Mouse (Mus musculus) heart, embryonic 13.5 days (tissue): Measurements from ENCODE around the gene Arhgap24. TPM values are rescaled to one million over a fixed set of nuclear protein-coding genes. Genes with fewer than 3 reads are reported as not detected.

ENCODE experiments used
- ATAC-seq: fragments of 200-750 bp; cut with Nextera tagmentation; 2 replicates; pipeline ENCODE4 v1.8.0; 2017; ENCODE audit warnings: moderate TSS enrichment; ENCODE audit not compliant: insufficient number of reproducible peaks, low FRiP score, low TSS enrichment; ENCODE audit errors: extremely low read depth
- H3K27ac ChIP-seq: fragments of 300-500 bp; sonication (generic); replicated peaks from 2 replicates; pipeline ENCODE4 v1.5.1; 2015; ENCODE audit warnings: moderate library complexity, mild to moderate bottlenecking, inconsistent platforms
- H3K27me3 ChIP-seq: fragments of 300-500 bp; sonication (generic); replicated peaks from 2 replicates; pipeline ENCODE4 v1.6.1; 2015; ENCODE audit warnings: mild to moderate bottlenecking, inconsistent platforms
- H3K36me3 ChIP-seq: fragments of 300-500 bp; sonication (generic); 2 replicates; pipeline ENCODE4 v1.6.1; 2015; ENCODE audit warnings: mild to moderate bottlenecking, inconsistent platforms
- H3K4me1 ChIP-seq: fragments of 300-500 bp; sonication (generic); 2 replicates; pipeline ENCODE4 v1.6.1; 2015; ENCODE audit warnings: inconsistent platforms
- H3K4me2 ChIP-seq: fragments of 300-500 bp; sonication (generic); 2 replicates; pipeline ENCODE4 v1.6.1; 2015; ENCODE audit warnings: inconsistent platforms, mild to moderate bottlenecking, moderate library complexity
- H3K4me3 ChIP-seq: fragments of 300-500 bp; sonication (generic); 2 replicates; pipeline ENCODE4 v1.5.1; 2015; ENCODE audit warnings: moderate library complexity, mild to moderate bottlenecking, inconsistent platforms
- H3K9ac ChIP-seq: fragments of 300-500 bp; sonication (generic); 2 replicates; pipeline ENCODE4 v1.6.1; 2015; ENCODE audit warnings: inconsistent platforms, mild to moderate bottlenecking, moderate library complexity
- H3K9me3 ChIP-seq: fragments of 300-500 bp; sonication (generic); 2 replicates; pipeline ENCODE4 v1.6.1; 2016; ENCODE audit warnings: inconsistent platforms
- WGBS: fragments of 180-500 bp; shearing (Covaris S2); methylation state at CpG from one replicate; pipeline ENCODE4 v1.1.7; 2015; ENCODE audit warnings: mixed read lengths; 5-methylcytosine and 5-hydroxymethylcytosine counted together
- polyA plus RNA-seq: library from polyadenylated mRNA; unstranded; fragments of >200 nt; fragmentation: Nextera tagmentation; extraction: Ambion mirVana; gene quantifications from 2 replicates; pipeline ENCODE4 v1.2.1, GENCODE M21; 2015

Gene Arhgap24
- polyA plus RNA-seq, 1 experiment from 2014 or later = 11.2 TPM

GRCm38 (mm10) chr5:102723558-102723957 lies 242.4 kb downstream of the Arhgap24 start:
- no peak for ATAC-seq
- no peak overlapping the region for H3K4me2 ChIP-seq
- WGBS = 87% methylated on average over 3 of the region's 3 CpGs
- H3K9ac ChIP-seq = no peak overlapping the region
- no peaks in the 10 kb centered on the region for H3K36me3 ChIP-seq
- peaks cover 23% of the 10 kb centered on the region for H3K4me1 ChIP-seq
- no peak overlapping the region for H3K27ac ChIP-seq
- H3K9me3 ChIP-seq = no peaks in the 10 kb centered on the region
- H3K4me3 ChIP-seq = no peak overlapping the region
- no peaks in the 10 kb centered on the region for H3K27me3 ChIP-seq

GRCm38 (mm10) chr5:102724813-102725348 lies 243.7 kb downstream of the Arhgap24 start:
- H3K4me2 ChIP-seq = peak overlapping the region; percentile 42
- WGBS = 30% methylated on average over 8 of the region's 9 CpGs
- no peak for ATAC-seq
- H3K36me3 ChIP-seq = no peaks in the 10 kb centered on the region
- H3K4me1 ChIP-seq = peaks cover 19% of the 10 kb centered on the region
- no peaks in the 10 kb centered on the region for H3K27me3 ChIP-seq
- no peak overlapping the region for H3K9ac ChIP-seq
- no peaks in the 10 kb centered on the region for H3K9me3 ChIP-seq
- H3K27ac ChIP-seq = no peak overlapping the region
- peak overlapping the region; percentile 40 for H3K4me3 ChIP-seq

- Histone ChIP-seq H3K4me1 (peaks cover 18% of the 10 kb centered on the region), H3K9ac (no peak overlapping the region), H3K27ac (no peak overlapping the region), H3K36me3 (no peaks in the 10 kb centered on the region), H3K9me3 (no peaks in the 10 kb centered on the region), H3K27me3 (no peaks in the 10 kb centered on the region), H3K4me2 (peak overlapping the region; percentile 42), H3K4me3 (peak overlapping the region; percentile 40)
- no peak for ATAC-seq
- WGBS = 51% methylated on average over 6 of the region's 6 CpGs
Observed at GRCm38 (mm10) chr5:102725365-102725764, 244.2 kb downstream of the Arhgap24 start.

GRCm38 (mm10) chr5:102726985-102727384 lies 245.8 kb downstream of the Arhgap24 start:
- WGBS = 56% methylated on average over 4 of the region's 4 CpGs
- H3K27me3 ChIP-seq = no peaks in the 10 kb centered on the region
- H3K4me3 ChIP-seq = no peak overlapping the region
- no peaks in the 10 kb centered on the region for H3K36me3 ChIP-seq
- H3K9me3 ChIP-seq = no peaks in the 10 kb centered on the region
- no peak overlapping the region for H3K9ac ChIP-seq
- no peak for ATAC-seq
- H3K4me2 ChIP-seq = no peak overlapping the region
- H3K4me1 ChIP-seq = peaks cover 18% of the 10 kb centered on the region
- peak overlapping the region; percentile 39; the same call in 1 of the 2 replicates for H3K27ac ChIP-seq

GRCm38 (mm10) chr5:102728531-102728930 lies 247.3 kb downstream of the Arhgap24 start:
- no peak for ATAC-seq

GRCm38 (mm10) chr5:102729476-102729875 lies 248.3 kb downstream of the Arhgap24 start:
- Histone ChIP-seq H3K4me3 (no peak overlapping the region), H3K27me3 (no peaks in the 10 kb centered on the region), H3K27ac (no peak overlapping the region), H3K9me3 (no peaks in the 10 kb centered on the region), H3K4me2 (no peak overlapping the region), H3K9ac (no peak overlapping the region), H3K4me1 (peaks cover 18% of the 10 kb centered on the region), H3K36me3 (no peaks in the 10 kb centered on the region)
- 62% methylated on average over 3 of the region's 3 CpGs for WGBS
- no peak for ATAC-seq

More at GRCm38 (mm10) chr5:102728531-102728930, 247.3 kb downstream of the Arhgap24 start:
- Histone ChIP-seq H3K4me3 (no peak overlapping the region), H3K36me3 (no peaks in the 10 kb centered on the region), H3K4me1 (peaks cover 18% of the 10 kb centered on the region), H3K9ac (no peak overlapping the region), H3K9me3 (no peaks in the 10 kb centered on the region), H3K27me3 (no peaks in the 10 kb centered on the region), H3K27ac (no peak overlapping the region), H3K4me2 (no peak overlapping the region)

- Histone ChIP-seq H3K27ac (no peak overlapping the region), H3K9ac (no peak overlapping the region), H3K4me1 (0 out of 2 replicates have a peak, but pooled peaks cover 5% of the 10 kb centered on the region), H3K27me3 (no peaks in the 10 kb centered on the region), H3K9me3 (no peaks in the 10 kb centered on the region), H3K4me2 (no peak overlapping the region), H3K4me3 (no peak overlapping the region), H3K36me3 (no peaks in the 10 kb centered on the region)
- ATAC-seq = no peak
- 67% methylated on average over 5 of the region's 5 CpGs for WGBS
Observed at GRCm38 (mm10) chr5:102736131-102736530, 254.9 kb downstream of the Arhgap24 start.

- no peaks in the 10 kb centered on the region for H3K27me3 ChIP-seq
- no peak overlapping the region for H3K9ac ChIP-seq
- no peaks in the 10 kb centered on the region for H3K9me3 ChIP-seq
- H3K36me3 ChIP-seq = no peaks in the 10 kb centered on the region
- ATAC-seq = no peak
- no peak overlapping the region for H3K27ac ChIP-seq
- 49% methylated on average over 5 of the region's 5 CpGs for WGBS
- H3K4me2 ChIP-seq = no peak overlapping the region
- H3K4me3 ChIP-seq = no peak overlapping the region
- peaks cover 15% of the 10 kb centered on the region; the same call in 1 of the 2 replicates for H3K4me1 ChIP-seq
Observed at GRCm38 (mm10) chr5:102742554-102743255, 261.5 kb downstream of the Arhgap24 start.

GRCm38 (mm10) chr5:102743436-102743835 lies 262.2 kb downstream of the Arhgap24 start:
- H3K27me3 ChIP-seq = no peaks in the 10 kb centered on the region
- ATAC-seq = no peak
- H3K9ac ChIP-seq = no peak overlapping the region
- H3K4me3 ChIP-seq = no peak overlapping the region
- 73% methylated on average over 3 of the region's 3 CpGs for WGBS
- H3K36me3 ChIP-seq = no peaks in the 10 kb centered on the region
- no peak overlapping the region for H3K27ac ChIP-seq
- H3K4me2 ChIP-seq = no peak overlapping the region
- no peaks in the 10 kb centered on the region for H3K9me3 ChIP-seq
- H3K4me1 ChIP-seq = peaks cover 15% of the 10 kb centered on the region; the same call in 1 of the 2 replicates

- WGBS = 81% methylated on average over 4 of the region's 4 CpGs
- no peak overlapping the region for H3K9ac ChIP-seq
- H3K4me1 ChIP-seq = peaks cover 18% of the 10 kb centered on the region
- no peak for ATAC-seq
- no peak overlapping the region for H3K4me3 ChIP-seq
- H3K27ac ChIP-seq = no peak overlapping the region
- no peaks in the 10 kb centered on the region for H3K36me3 ChIP-seq
- H3K9me3 ChIP-seq = no peaks in the 10 kb centered on the region
- H3K27me3 ChIP-seq = no peaks in the 10 kb centered on the region
- H3K4me2 ChIP-seq = no peak overlapping the region
Observed at GRCm38 (mm10) chr5:102744051-102744450, 262.9 kb downstream of the Arhgap24 start.

- Histone ChIP-seq H3K4me1 (peaks cover 32% of the 10 kb centered on the region), H3K9ac (no peak overlapping the region), H3K4me2 (no peak overlapping the region), H3K9me3 (no peaks in the 10 kb centered on the region), H3K27me3 (no peaks in the 10 kb centered on the region), H3K27ac (no peak overlapping the region), H3K4me3 (no peak overlapping the region), H3K36me3 (no peaks in the 10 kb centered on the region)
- ATAC-seq = no peak
- WGBS = 82% methylated on average over 9 of the region's 9 CpGs
Observed at GRCm38 (mm10) chr5:102748146-102748545, 267.0 kb downstream of the Arhgap24 start.

- no peak overlapping the region for H3K4me3 ChIP-seq
- no peaks in the 10 kb centered on the region for H3K27me3 ChIP-seq
- H3K4me1 ChIP-seq = peaks cover 30% of the 10 kb centered on the region
- ATAC-seq = no peak
- no peaks in the 10 kb centered on the region for H3K36me3 ChIP-seq
- H3K9ac ChIP-seq = 0 out of 2 replicates have a peak overlapping the region, but pooled peaks have one; percentile 19
- no peaks in the 10 kb centered on the region for H3K9me3 ChIP-seq
- 27% methylated on average over 8 of the region's 8 CpGs for WGBS
- H3K4me2 ChIP-seq = peak overlapping the region; percentile 31; the same call in 1 of the 2 replicates
- H3K27ac ChIP-seq = no peak overlapping the region
Observed at GRCm38 (mm10) chr5:102749020-102749419, 267.8 kb downstream of the Arhgap24 start.
